Mouse (Mus musculus): ENCODE results near the gene Csf3r.

- no peak for TF ChIP-seq CTCF (IDR thresholded peaks at IDR 0.05; ENCODE audit: insufficient read depth, low read depth, low read length)
- TF ChIP-seq POLR2A (IDR thresholded peaks at IDR 0.05; ENCODE audit: insufficient read depth, low read depth, low read length): no peak
Observed at GRCm38 (mm10) chr4:126046851-126047585, 22.7 kb downstream of the Csf3r start, which contains the start of gene Mrps15.
